Mouse (Mus musculus) CH12.LX (cell line): ENCODE data around the gene Ttc34.

ENCODE experiments used
- KAT2A ChIP-seq: IDR thresholded peaks from 2 replicates; pipeline ENCODE4 v1.6.1; 2012; ENCODE audit warnings: low read length, improper control_type of control experiment, inconsistent platforms; ENCODE audit not compliant: insufficient replicate concordance
- MAX ChIP-seq: IDR thresholded peaks from 2 replicates; pipeline ENCODE4 v1.6.1; 2011; ENCODE audit warnings: low read length, improper control_type of control experiment
- MXI1 ChIP-seq: IDR thresholded peaks from 2 replicates; pipeline ENCODE4 v1.6.1; 2011; ENCODE audit warnings: mild to moderate bottlenecking, low read depth, low read length, improper control_type of control experiment
- NRF1 ChIP-seq: IDR thresholded peaks from 2 replicates; pipeline ENCODE4 v1.6.1; 2014; ENCODE audit warnings: low read depth, mild to moderate bottlenecking, inconsistent platforms, low read length, improper control_type of control experiment, moderate library complexity
- POLR2A ChIP-seq: IDR thresholded peaks from 2 replicates; pipeline ENCODE4 v1.6.1; 2011; ENCODE audit warnings: low read depth, mild to moderate bottlenecking, improper control_type of control experiment, low read length
- USF2 ChIP-seq: conservative IDR thresholded peaks from 2 replicates; pipeline ENCODE4 v1.6.1; 2011; ENCODE audit warnings: low read depth, low read length, improper control_type of control experiment
- ZC3H11A ChIP-seq: IDR thresholded peaks from 2 replicates; pipeline ENCODE4 v1.6.1; 2012; ENCODE audit warnings: low read depth, mild to moderate bottlenecking, inconsistent platforms, low read length, improper control_type of control experiment
- ZKSCAN1 ChIP-seq: IDR thresholded peaks from 2 replicates; pipeline ENCODE4 v1.6.1; 2012; ENCODE audit warnings: low read depth, inconsistent platforms, low read length, improper control_type of control experiment, borderline replicate concordance
- ZMIZ1 ChIP-seq: IDR thresholded peaks from 2 replicates; pipeline ENCODE4 v1.6.1; 2012; ENCODE audit warnings: low read depth, mild to moderate bottlenecking, inconsistent platforms, low read length, improper control_type of control experiment
- ZNF384 ChIP-seq: IDR thresholded peaks from 2 replicates; pipeline ENCODE4 v1.6.1; 2012; ENCODE audit warnings: low read depth, low read length, improper control_type of control experiment, inconsistent platforms

DNA sequence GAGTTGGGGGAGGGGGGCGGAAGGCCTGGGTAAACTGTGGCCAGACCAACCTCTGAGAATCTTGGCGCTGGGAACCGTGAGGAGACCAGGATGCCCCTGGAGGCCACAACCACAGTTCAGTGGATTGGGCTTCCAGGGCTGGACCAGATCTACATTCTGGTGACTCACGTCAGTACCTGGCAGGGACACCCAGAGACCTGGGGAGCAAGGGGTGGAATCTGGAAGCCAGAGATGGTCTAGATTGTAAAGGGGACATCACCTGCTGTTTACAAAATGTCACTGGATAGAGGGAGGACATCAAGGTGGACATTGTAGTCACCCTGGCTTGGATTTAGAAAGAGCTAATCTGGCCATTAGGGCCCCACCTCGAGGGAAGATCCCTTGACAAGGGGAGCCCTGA, 58.3 kb downstream of the Ttc34 start:
- no peak for TF ChIP-seq POLR2A
- no peak for TF ChIP-seq ZNF384
- no peak for TF ChIP-seq ZC3H11A
- TF ChIP-seq MXI1 = no peak
- TF ChIP-seq USF2 = no peak
- TF ChIP-seq ZMIZ1 = no peak
- TF ChIP-seq MAX = no peak
- TF ChIP-seq NRF1 = no peak
- TF ChIP-seq KAT2A = no peak
- TF ChIP-seq ZKSCAN1 = no peak
